Mouse (Mus musculus): ENCODE measurements around the gene Rnd2.

GRCm38 (mm10) chr11:101442760-101443159 is 22.0 kb upstream of the Rnd2 start:
- TF ChIP-seq CTCF (IDR thresholded peaks at IDR 0.05; ENCODE audit: low read depth) (no peak), EP300 (IDR thresholded peaks at IDR 0.05; ENCODE audit: low read depth) (no peak)
